Comparison of ENCODE assay signal across 16 mouse cellular contexts in genomic region chr6:113939442-113939841, GRCm38 (mm10).
"Had no signal": no experiment of that assay in that cellular context is flagged by ENCODE, and none has a peak within 500 bp of the region (broad histone marks: within the 10 kb centered on the region; RNA-seq: fewer than 3 reads in every experiment).

No protein-coding gene starts in this region.

- H3K4me1 ChIP-seq: limb, embryonic 12.5 days; limb, embryonic 15.5 days had no signal

- H3K4me3 ChIP-seq: limb, embryonic 12.5 days; limb, embryonic 15.5 days; midbrain, embryonic 13.5 days had no signal

- H3K27me3 ChIP-seq: limb, embryonic 12.5 days; limb, embryonic 15.5 days had no signal

- DNase-seq: kidney, adult 2 months; kidney, postnatal 36 days; layer of hippocampus, adult 9-11 months; left cerebral cortex, postnatal 4 days; liver, postnatal 0 days; lung, embryonic 14.5 days; thymus, adult 2 months; thymus, postnatal 14 days; thymus, postnatal 4 days had no signal

- H3K27ac ChIP-seq: kidney, postnatal 0 days; limb, embryonic 12.5 days; limb, embryonic 15.5 days; liver, embryonic 14.5 days; macrophage; midbrain, embryonic 13.5 days; stomach, postnatal 0 days had no signal
